Mouse (Mus musculus) forebrain, embryonic 10.5 days (tissue): Measurements from ENCODE around the gene Mrps12. TPM values are rescaled to one million over a fixed set of nuclear protein-coding genes. Genes with fewer than 3 reads are reported as not detected.
A peak's percentile ranks its signal among the peaks of the same experiment; 100 is the strongest.
"Not testable (repeated sequence)": the region's sequence is repeated elsewhere in the genome, so short reads cannot be mapped to it uniquely, and the experiment has no call there.

ENCODE experiments used
- DNase-seq: peaks from one replicate; pipeline ENCODE4 v3.0.0-alpha.2; 2017; ENCODE audit warnings: low spot score; ENCODE audit errors: extremely low spot score
- H3K27ac ChIP-seq: fragments of 300-500 bp; sonication (generic); 2 replicates; pipeline ENCODE4 v1.5.1; 2016; ENCODE audit warnings: mild to moderate bottlenecking
- H3K27me3 ChIP-seq: fragments of 300-500 bp; sonication (generic); 2 replicates; pipeline ENCODE4 v1.6.1; 2016; ENCODE audit warnings: mild to moderate bottlenecking; ENCODE audit not compliant: poor library complexity, severe bottlenecking
- H3K36me3 ChIP-seq: fragments of 300-500 bp; sonication (generic); replicated peaks from 2 replicates; pipeline ENCODE4 v1.6.1; 2016; ENCODE audit warnings: mild to moderate bottlenecking, moderate library complexity
- H3K4me1 ChIP-seq: fragments of 300-500 bp; sonication (generic); 2 replicates; pipeline ENCODE4 v1.6.1; 2016
- H3K4me3 ChIP-seq: fragments of 300-500 bp; sonication (generic); 2 replicates; pipeline ENCODE4 v1.5.1; 2016; ENCODE audit warnings: mild to moderate bottlenecking, moderate library complexity
- H3K9me3 ChIP-seq: fragments of 300-500 bp; sonication (generic); 2 replicates; pipeline ENCODE4 v1.6.1; 2016; ENCODE audit warnings: mild to moderate bottlenecking, moderate library complexity
- WGBS: fragments of 180-500 bp; shearing (Covaris S2); methylation state at CpG from one replicate; pipeline ENCODE4 v1.1.7; 2016; 5-methylcytosine and 5-hydroxymethylcytosine counted together
- polyA plus RNA-seq: library from polyadenylated mRNA; unstranded; fragments of >200 nt; fragmentation: Nextera tagmentation; extraction: Ambion mirVana; gene quantifications from 2 replicates; pipeline ENCODE4 v1.2.1, GENCODE M21; 2016

The Mrps12 gene
- polyA plus RNA-seq, 1 experiment from 2014 or later = 156 TPM

- WGBS = 91% methylated on average over 10 of the region's 10 CpGs
- Histone ChIP-seq H3K9me3 (no peaks in the 10 kb centered on the region), H3K36me3 (no peaks in the 10 kb centered on the region), H3K27me3 (peaks cover 14% of the 10 kb centered on the region), H3K4me3 (peak overlapping the region; percentile 63; the same call in 1 of the 2 replicates), H3K27ac (no peak overlapping the region), H3K4me1 (peaks cover 24% of the 10 kb centered on the region)
- no peak for DNase-seq
Observed at GRCm38 (mm10) chr7:28717726-28718125, 23.9 kb downstream of the Mrps12 start.

- peak; percentile 75 for DNase-seq
- no peaks in the 10 kb centered on the region for H3K9me3 ChIP-seq
- H3K4me1 ChIP-seq = peaks cover 24% of the 10 kb centered on the region
- H3K4me3 ChIP-seq = peak within 1 kb of the TSS; percentile 63
- peak within 1 kb of the TSS; percentile 84 for H3K27ac ChIP-seq
- H3K36me3 ChIP-seq = no peaks in the 10 kb centered on the region
- peaks cover 14% of the 10 kb centered on the region for H3K27me3 ChIP-seq
- 2% methylated on average over 36 of the region's 36 CpGs for WGBS
Observed at GRCm38 (mm10) chr7:28716590-28717281, 24.9 kb downstream of the Mrps12 start, which contains the start of gene Fbxo17. TSS of gene Fbxo17 (plus strand) at chr7:28716804.

GRCm38 (mm10) chr7:28715598-28715997, 26.0 kb downstream of the Mrps12 start:
- Histone ChIP-seq H3K27ac (no peak overlapping the region), H3K4me1 (peaks cover 24% of the 10 kb centered on the region), H3K27me3 (peaks cover 14% of the 10 kb centered on the region), H3K36me3 (no peaks in the 10 kb centered on the region), H3K4me3 (peak overlapping the region; percentile 63; the same call in 1 of the 2 replicates), H3K9me3 (no peaks in the 10 kb centered on the region)
- WGBS = 96% methylated on average over 2 of the region's 2 CpGs
- no peak for DNase-seq

GRCm38 (mm10) chr7:28714667-28715066, 27.0 kb downstream of the Mrps12 start:
- H3K4me1 ChIP-seq = peaks cover 24% of the 10 kb centered on the region
- no peak overlapping the region for H3K27ac ChIP-seq
- no peaks in the 10 kb centered on the region for H3K9me3 ChIP-seq
- no peaks in the 10 kb centered on the region for H3K36me3 ChIP-seq
- peaks cover 14% of the 10 kb centered on the region for H3K27me3 ChIP-seq
- WGBS = 89% methylated on average over 5 of the region's 5 CpGs
- no peak for DNase-seq
- H3K4me3 ChIP-seq = no peak overlapping the region

GRCm38 (mm10) chr7:28710962-28711361, 30.7 kb downstream of the Mrps12 start:
- WGBS = 68% methylated on average over 3 of the region's 3 CpGs
- Histone ChIP-seq H3K27me3 (peaks cover 10% of the 10 kb centered on the region), H3K9me3 (peaks cover 4% of the 10 kb centered on the region; the same call in 1 of the 2 replicates), H3K36me3 (no peaks in the 10 kb centered on the region), H3K4me1 (peaks cover 6% of the 10 kb centered on the region), H3K4me3 (no peak overlapping the region), H3K27ac (no peak overlapping the region)
- DNase-seq = no peak

GRCm38 (mm10) chr7:28709454-28709853, 32.2 kb downstream of the Mrps12 start:
- Histone ChIP-seq H3K9me3 (peaks cover 4% of the 10 kb centered on the region; the same call in 1 of the 2 replicates), H3K4me1 (peaks cover 4% of the 10 kb centered on the region), H3K36me3 (no peaks in the 10 kb centered on the region), H3K4me3 (no peak overlapping the region), H3K27me3 (no peaks in the 10 kb centered on the region), H3K27ac (no peak overlapping the region)
- DNase-seq = no peak

GRCm38 (mm10) chr7:28702601-28703143, 38.9 kb downstream of the Mrps12 start:
- Histone ChIP-seq H3K27ac (no peak overlapping the region), H3K9me3 (peaks cover 11% of the 10 kb centered on the region; the same call in 1 of the 2 replicates), H3K4me3 (no peak overlapping the region), H3K27me3 (no peaks in the 10 kb centered on the region), H3K4me1 (no peaks in the 10 kb centered on the region), H3K36me3 (peaks cover 9% of the 10 kb centered on the region; the same call in 1 of the 2 replicates)
- 81% methylated on average over 9 of the region's 9 CpGs for WGBS
- no peak for DNase-seq

GRCm38 (mm10) chr7:28701306-28701705, 40.3 kb downstream of the Mrps12 start:
- H3K9me3 ChIP-seq, H3K27me3 ChIP-seq, H3K36me3 ChIP-seq, H3K4me1 ChIP-seq, DNase-seq, H3K4me3 ChIP-seq, H3K27ac ChIP-seq: not testable (repeated sequence)
- 95% methylated on average over 12 of the region's 12 CpGs for WGBS

GRCm38 (mm10) chr7:28700269-28700668, 41.4 kb downstream of the Mrps12 start:
- no peak overlapping the region for H3K4me3 ChIP-seq
- H3K9me3 ChIP-seq = peaks cover 7% of the 10 kb centered on the region; the same call in 1 of the 2 replicates
- no peak for DNase-seq
- no peaks in the 10 kb centered on the region for H3K4me1 ChIP-seq
- no peak overlapping the region for H3K27ac ChIP-seq
- 98% methylated on average over 4 of the region's 4 CpGs for WGBS
- peaks cover 9% of the 10 kb centered on the region; the same call in 1 of the 2 replicates for H3K36me3 ChIP-seq
- H3K27me3 ChIP-seq = peaks cover under 1% of the 10 kb centered on the region; the same call in 1 of the 2 replicates

GRCm38 (mm10) chr7:28697277-28697676, 44.3 kb downstream of the Mrps12 start:
- WGBS = 95% methylated on average over 11 of the region's 11 CpGs
- H3K27me3 ChIP-seq = peaks cover 28% of the 10 kb centered on the region
- no peak for DNase-seq

GRCm38 (mm10) chr7:28694966-28695511, 46.6 kb downstream of the Mrps12 start:
- Histone ChIP-seq H3K27me3 (peaks cover 38% of the 10 kb centered on the region), H3K4me3 (peak overlapping the region; percentile 69), H3K27ac (peak overlapping the region; percentile 62), H3K36me3 (peaks cover 4% of the 10 kb centered on the region; the same call in 1 of the 2 replicates), H3K4me1 (peaks cover 30% of the 10 kb centered on the region), H3K9me3 (peaks cover 2% of the 10 kb centered on the region; the same call in 1 of the 2 replicates)
- 50% methylated on average over 8 of the region's 8 CpGs for WGBS
- DNase-seq = no peak

More at GRCm38 (mm10) chr7:28697277-28697676, 44.3 kb downstream of the Mrps12 start:
- no peak overlapping the region for H3K27ac ChIP-seq
- peaks cover 29% of the 10 kb centered on the region for H3K4me1 ChIP-seq
- H3K4me3 ChIP-seq = no peak overlapping the region
- H3K36me3 ChIP-seq = peaks cover 9% of the 10 kb centered on the region; the same call in 1 of the 2 replicates
- H3K9me3 ChIP-seq = peaks cover 7% of the 10 kb centered on the region; the same call in 1 of the 2 replicates

GRCm38 (mm10) chr7:28694423-28694822, 47.2 kb downstream of the Mrps12 start:
- Histone ChIP-seq H3K4me1 (peaks cover 30% of the 10 kb centered on the region), H3K36me3 (peaks cover 4% of the 10 kb centered on the region; the same call in 1 of the 2 replicates), H3K4me3 (peak overlapping the region; percentile 69), H3K9me3 (no peaks in the 10 kb centered on the region), H3K27me3 (peaks cover 38% of the 10 kb centered on the region), H3K27ac (peak overlapping the region; percentile 62)
- DNase-seq = peak; percentile 48
- WGBS = 4% methylated on average over 14 of the region's 14 CpGs
